Mouse (Mus musculus) heart, embryonic 14.5 days (tissue): ENCODE measurements around the gene Muc13. TPM values are rescaled to one million over a fixed set of nuclear protein-coding genes. Genes with fewer than 3 reads are reported as not detected.
A peak's percentile ranks its signal among the peaks of the same experiment; 100 is the strongest.

Source experiments
- ATAC-seq: fragments of 200-750 bp; cut with Nextera tagmentation; 2 replicates; pipeline ENCODE4 v1.8.0; 2017; ENCODE audit warnings: low read depth, moderate TSS enrichment; ENCODE audit not compliant: insufficient number of reproducible peaks, insufficient read depth, low FRiP score
- H3K27ac ChIP-seq, 2 experiments: fragments of 200-500 bp in 1 of 2; fragments of 300-500 bp in 1 of 2; sonication (generic) in 1 of 2; replicated peaks in 1 of 2; 2 replicates each; pipeline ENCODE4 v1.5.1; 2012 to 2014; ENCODE audit warnings: low read depth in 2 of 2, low read length in 2 of 2, control low read depth in 1 of 2, mild to moderate bottlenecking in 1 of 2, mixed read lengths in 1 of 2; ENCODE audit not compliant: control insufficient read depth in 1 of 2, insufficient read depth in 1 of 2
- H3K27me3 ChIP-seq: fragments of 300-500 bp; sonication (generic); 2 replicates; pipeline ENCODE4 v1.6.1; 2014; ENCODE audit warnings: mild to moderate bottlenecking, low read length, control low read depth; ENCODE audit not compliant: control insufficient read depth, insufficient read depth
- H3K36me3 ChIP-seq: fragments of 300-500 bp; sonication (generic); 2 replicates; pipeline ENCODE4 v1.6.1; 2014; ENCODE audit warnings: mild to moderate bottlenecking, control low read depth, low read length, mixed read lengths; ENCODE audit not compliant: control insufficient read depth, insufficient read depth
- H3K4me1 ChIP-seq, 2 experiments: fragments of 200-500 bp in 1 of 2; fragments of 300-500 bp in 1 of 2; sonication (generic) in 1 of 2; 2 replicates each; pipeline ENCODE4 v1.6.1; 2012 to 2014; ENCODE audit warnings: low read length in 2 of 2, control low read depth in 1 of 2, mixed read lengths in 1 of 2; ENCODE audit not compliant: control insufficient read depth in 2 of 2, insufficient read depth in 2 of 2
- H3K4me2 ChIP-seq: fragments of 300-500 bp; sonication (generic); 2 replicates; pipeline ENCODE4 v1.6.1; 2014; ENCODE audit warnings: mild to moderate bottlenecking, low read length
- H3K4me3 ChIP-seq, 2 experiments: fragments of 200-500 bp in 1 of 2; fragments of 300-500 bp in 1 of 2; sonication (generic) in 1 of 2; 2 replicates each; pipeline ENCODE4 v1.5.1; 2012 to 2014; ENCODE audit warnings: low read length in 2 of 2, mild to moderate bottlenecking in 2 of 2, control low read depth in 1 of 2, low read depth in 1 of 2, moderate library complexity in 1 of 2; ENCODE audit not compliant: control insufficient read depth in 1 of 2, insufficient read depth in 1 of 2
- H3K9ac ChIP-seq: fragments of 300-500 bp; sonication (generic); 2 replicates; pipeline ENCODE4 v1.6.1; 2014; ENCODE audit warnings: mild to moderate bottlenecking, low read length
- H3K9me3 ChIP-seq: fragments of 300-500 bp; sonication (generic); 2 replicates; pipeline ENCODE4 v1.6.1; 2016; ENCODE audit warnings: low read length, control low read depth; ENCODE audit not compliant: control insufficient read depth
- WGBS: fragments of 180-500 bp; shearing (Covaris S2); extraction: QIAGEN DNeasy Blood & Tissue Kit; methylation state at CpG from one replicate; pipeline ENCODE4 v1.1.7; 2014; 5-methylcytosine and 5-hydroxymethylcytosine counted together
- polyA plus RNA-seq: library from polyadenylated mRNA; unstranded; fragments of >200 nt; fragmentation: Nextera tagmentation; extraction: Ambion mirVana; gene quantifications from 2 replicates; pipeline ENCODE4 v1.2.1, GENCODE M21; 2014

Muc13 gene
- polyA plus RNA-seq, 1 experiment from 2014 or later, result not detected

- Histone ChIP-seq H3K4me1 (peaks cover 8 to 15% of the 10 kb centered on the region in 2 experiments), H3K4me3 (no peak overlapping the region), H3K9ac (no peak overlapping the region), H3K9me3 (no peaks in the 10 kb centered on the region), H3K36me3 (0 out of 2 replicates have a peak, but pooled peaks cover 3% of the 10 kb centered on the region), H3K27ac (no peak overlapping the region), H3K4me2 (no peak overlapping the region), H3K27me3 (no peaks in the 10 kb centered on the region)
- ATAC-seq, result no peak
- 59% methylated on average over 6 of the region's 6 CpGs for WGBS
Measured at GRCm38 (mm10) chr16:33840616-33841015, 46.8 kb downstream of the Muc13 start.

- no peak overlapping the region for H3K27ac ChIP-seq
- H3K9me3 ChIP-seq, result no peaks in the 10 kb centered on the region
- 74% methylated on average over 12 of the region's 12 CpGs for WGBS
- no peak overlapping the region for H3K4me3 ChIP-seq
- H3K9ac ChIP-seq, result no peak overlapping the region
- ATAC-seq, result no peak
- peaks cover 8 to 12% of the 10 kb centered on the region in 2 experiments for H3K4me1 ChIP-seq
- peaks cover 15% of the 10 kb centered on the region for H3K36me3 ChIP-seq
- no peaks in the 10 kb centered on the region for H3K27me3 ChIP-seq
- H3K4me2 ChIP-seq, result no peak overlapping the region
Measured at GRCm38 (mm10) chr16:33842081-33842880, 48.4 kb downstream of the Muc13 start.

- H3K36me3 ChIP-seq, result peaks cover 15% of the 10 kb centered on the region
- 61% methylated on average over 4 of the region's 4 CpGs for WGBS
- H3K4me2 ChIP-seq, result no peak overlapping the region
- H3K9ac ChIP-seq, result no peak overlapping the region
- no peaks in the 10 kb centered on the region for H3K27me3 ChIP-seq
- H3K9me3 ChIP-seq, result no peaks in the 10 kb centered on the region
- H3K4me1 ChIP-seq, result peaks cover 8 to 12% of the 10 kb centered on the region in 2 experiments
- no peak overlapping the region for H3K4me3 ChIP-seq
- no peak for ATAC-seq
- H3K27ac ChIP-seq, result no peak overlapping the region
Measured at GRCm38 (mm10) chr16:33844150-33844611, 50.3 kb downstream of the Muc13 start.

GRCm38 (mm10) chr16:33844866-33845265, 51.0 kb downstream of the Muc13 start:
- Histone ChIP-seq H3K27me3 (no peaks in the 10 kb centered on the region), H3K9me3 (no peaks in the 10 kb centered on the region), H3K9ac (no peak overlapping the region), H3K4me3 (no peak overlapping the region), H3K4me1 (peaks cover 8 to 12% of the 10 kb centered on the region in 2 experiments), H3K27ac (no peak overlapping the region), H3K4me2 (no peak overlapping the region), H3K36me3 (peaks cover 15% of the 10 kb centered on the region)
- ATAC-seq, result no peak
- 81% methylated on average over 6 of the region's 6 CpGs for WGBS

- Histone ChIP-seq H3K4me2 (no peak overlapping the region), H3K4me3 (no peak overlapping the region), H3K9me3 (no peaks in the 10 kb centered on the region), H3K4me1 (no peaks in the 10 kb centered on the region), H3K27me3 (no peaks in the 10 kb centered on the region), H3K27ac (no peak overlapping the region), H3K36me3 (no peaks in the 10 kb centered on the region), H3K9ac (no peak overlapping the region)
- no peak for ATAC-seq
Measured at GRCm38 (mm10) chr16:33853271-33853670, 59.4 kb downstream of the Muc13 start.

- H3K4me3 ChIP-seq, result no peak overlapping the region
- no peak overlapping the region for H3K27ac ChIP-seq
- H3K36me3 ChIP-seq, result no peaks in the 10 kb centered on the region
- 67% methylated on average over 2 of the region's 2 CpGs for WGBS
- no peak overlapping the region for H3K9ac ChIP-seq
- H3K4me1 ChIP-seq, result peaks cover 6 to 21% of the 10 kb centered on the region in 2 experiments
- no peaks in the 10 kb centered on the region for H3K9me3 ChIP-seq
- no peak overlapping the region for H3K4me2 ChIP-seq
- no peak for ATAC-seq
- no peaks in the 10 kb centered on the region for H3K27me3 ChIP-seq
Measured at GRCm38 (mm10) chr16:33858766-33859165, 64.9 kb downstream of the Muc13 start.

- H3K4me1 ChIP-seq, result peaks cover 6 to 21% of the 10 kb centered on the region in 2 experiments
- H3K9me3 ChIP-seq, result no peaks in the 10 kb centered on the region
- H3K27me3 ChIP-seq, result no peaks in the 10 kb centered on the region
- peak overlapping the region; percentile 49; the same call in 1 of the 2 replicates for H3K4me2 ChIP-seq
- no peak overlapping the region for H3K27ac ChIP-seq
- WGBS, result 35% methylated on average over 5 of the region's 5 CpGs
- ATAC-seq, result no peak
- H3K9ac ChIP-seq, result no peak overlapping the region
- H3K4me3 ChIP-seq, result no peak overlapping the region
- H3K36me3 ChIP-seq, result no peaks in the 10 kb centered on the region
Measured at GRCm38 (mm10) chr16:33859380-33859779, 65.5 kb downstream of the Muc13 start.
